Comparison of ENCODE assay signal across 8 mouse cellular contexts in genomic region chr9:67973451-67973850, GRCm38 (mm10).
A peak's percentile ranks its signal among the peaks of the same experiment; 100 is the strongest.
DNase-seq lines count a peak whose midpoint lies in the region; ATAC-seq and TF ChIP-seq lines count a peak whose summit lies in the region.

No protein-coding gene starts in this region.

- peak; percentile 59 for ATAC-seq in frontal cortex, adult (ENCODE audit: low TSS enrichment)
- no peak for ATAC-seq in lung, postnatal 0 days
- ATAC-seq in common myeloid progenitor, adult 5-6 weeks (replicated peaks; ENCODE audit: low read depth, poor library complexity, severe bottlenecking), result peak; percentile 54; the same call in 1 of the 2 replicates

- no peak overlapping the region for H3K27ac ChIP-seq in lung, postnatal 0 days (ENCODE audit: low read length)

- 41% methylated on average over 6 of the region's 6 CpGs for WGBS in lung, postnatal 0 days

- H3K9ac ChIP-seq in lung, postnatal 0 days (replicated peaks; ENCODE audit: low read depth), result no peak overlapping the region

- H3K4me1 ChIP-seq in lung, postnatal 0 days (ENCODE audit: insufficient read depth, low read depth, low read length), result no peaks in the 10 kb centered on the region

- H3K9me3 ChIP-seq in lung, postnatal 0 days (ENCODE audit: low read length), result no peaks in the 10 kb centered on the region

- peak; percentile 74 for TF ChIP-seq CTCF in lung, postnatal 0 days (IDR thresholded peaks at IDR 0.05)

- DNase-seq in frontal cortex, postnatal 10 days (ENCODE audit: low spot score in 2 of 2), result no peak
- DNase-seq in lung, postnatal 0 days (ENCODE audit: low spot score), result peak; percentile 60
- DNase-seq in lung, postnatal 14 days, result no peak
- DNase-seq in retina, adult 2 months (ENCODE audit: low read depth, low spot score), result peak; percentile 33
- no peak for DNase-seq in gastrocnemius, postnatal 14 days
- no peak for DNase-seq in ovary, postnatal 36 days (ENCODE audit: low spot score)

- H3K27me3 ChIP-seq in lung, postnatal 0 days (replicated peaks; ENCODE audit: insufficient read depth, low read length), result no peaks in the 10 kb centered on the region

- no peak for TF ChIP-seq EP300 in lung, postnatal 0 days (IDR thresholded peaks at IDR 0.05)

- H3K36me3 ChIP-seq in lung, postnatal 0 days (ENCODE audit: insufficient read depth, low read length), result peaks cover 7% of the 10 kb centered on the region; the same call in 1 of the 2 replicates

- H3K4me2 ChIP-seq in lung, postnatal 0 days (replicated peaks; ENCODE audit: low read depth, low read length), result no peak overlapping the region

- no peak overlapping the region for H3K4me3 ChIP-seq in lung, postnatal 0 days (ENCODE audit: low read depth, low read length)

- intact Hi-C loops in gastrocnemius, postnatal 14 days (cut with DNase I; ENCODE audit: low total_unique reads), result loop anchor here (5.0 kb wide), 1 partner anchor 216 kb away; the partner anchor contains the start of gene C2cd4b

Comparison
In these comparisons a context has a peak if more than half of its experiments do, and no peak if none do; other contexts are left out.
1. DNase-seq: peak in lung, postnatal 0 days (single experiment) and retina, adult 2 months (single experiment); none in frontal cortex, postnatal 10 days (0 of 2), lung, postnatal 14 days (single experiment), gastrocnemius, postnatal 14 days (single experiment) and ovary, postnatal 36 days (single experiment).